Mouse (Mus musculus) urinary bladder, adult 2 months (tissue): Measurements from ENCODE around the gene Ubxn11. TPM values are rescaled to one million over a fixed set of nuclear protein-coding genes. Genes with fewer than 3 reads are reported as not detected.

Source experiments
- DNase-seq: peaks from one replicate; pipeline ENCODE4 v3.0.0; 2022; ENCODE audit warnings: low spot score
- polyA plus RNA-seq: library from polyadenylated mRNA; depleted of rRNA; stranded (reverse); fragments of >200 nt; gene quantifications from 2 replicates; pipeline ENCODE4 v1.2.3, GENCODE M21; 2012

The Ubxn11 gene
- polyA plus RNA-seq, 1 experiment = 4.2 TPM

GRCm38 (mm10) chr4:134118126-134118800 is 15.9 kb downstream of the Ubxn11 start:
- no peak for DNase-seq

DNA sequence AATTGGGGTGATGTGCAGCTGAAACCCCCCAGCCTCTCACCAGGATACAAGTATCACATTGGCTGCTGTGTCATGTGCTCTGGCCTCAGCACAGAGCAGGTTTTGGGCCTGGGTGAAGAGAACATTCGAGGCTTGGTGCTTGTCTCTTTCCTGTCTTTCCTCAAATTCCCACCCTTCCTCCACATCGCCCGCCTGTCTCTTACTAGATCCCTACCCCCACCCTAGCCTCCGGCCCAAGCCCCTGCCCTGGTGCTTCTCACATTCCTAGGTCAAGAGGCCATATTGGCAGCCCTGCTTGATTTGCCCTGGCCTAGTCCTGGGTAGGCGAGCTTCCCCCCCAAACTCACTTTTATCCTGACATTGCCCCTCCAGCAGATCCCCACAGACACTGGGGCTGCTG is 16.7 kb downstream of the Ubxn11 start:
- no peak for DNase-seq

- no peak for DNase-seq
These were observed 17.3 kb downstream of the Ubxn11 start for GRCm38 (mm10) chr4:134119644-134120043.

- DNase-seq = no peak
These were observed 17.9 kb downstream of the Ubxn11 start for GRCm38 (mm10) chr4:134120192-134120805.

DNA sequence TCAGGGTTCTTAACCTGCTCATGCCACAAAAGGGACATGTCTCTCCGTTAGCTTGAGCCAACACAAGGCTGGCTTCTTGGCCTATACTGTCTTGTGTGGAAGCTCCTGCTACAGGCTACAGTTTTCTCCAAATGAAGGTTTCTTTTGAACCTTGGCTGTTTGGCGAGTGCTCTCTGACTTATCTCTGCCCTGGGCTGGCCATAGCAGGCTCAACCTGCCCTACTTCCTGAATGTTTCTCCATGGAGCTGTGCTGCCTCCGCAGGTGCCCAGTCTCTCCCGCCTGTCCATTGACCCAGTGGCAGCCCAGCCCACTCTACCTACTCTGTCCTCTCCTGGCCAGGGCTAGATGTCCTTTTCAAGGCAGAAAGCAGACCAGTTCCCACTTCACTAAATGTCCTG is 18.5 kb downstream of the Ubxn11 start:
- no peak for DNase-seq

DNA sequence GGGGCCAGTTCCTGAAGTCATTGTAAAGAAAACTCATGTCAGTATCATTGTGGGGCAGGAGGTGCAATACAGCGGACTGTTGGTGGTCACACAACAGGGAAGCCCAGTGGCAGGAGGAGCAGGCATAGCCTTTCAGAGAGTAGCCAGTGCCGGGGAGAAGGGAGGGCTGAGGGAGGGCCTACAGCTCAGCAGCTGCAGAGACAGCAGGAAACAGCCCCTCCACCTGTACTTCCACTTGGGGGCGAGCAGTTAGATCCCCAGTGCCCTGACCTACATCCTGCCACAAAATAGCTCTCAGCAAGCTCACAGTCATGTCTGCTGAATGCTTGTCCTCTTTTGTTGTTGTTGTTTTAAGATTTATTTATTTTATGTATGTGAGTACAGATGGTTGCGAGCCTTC is 19.2 kb downstream of the Ubxn11 start:
- DNase-seq = no peak

- DNase-seq = no peak
These were observed 19.9 kb downstream of the Ubxn11 start for GRCm38 (mm10) chr4:134122281-134122680.

- no peak for DNase-seq
These were observed 20.8 kb downstream of the Ubxn11 start for GRCm38 (mm10) chr4:134123147-134123546.

- no peak for DNase-seq
These were observed 21.5 kb downstream of the Ubxn11 start for GRCm38 (mm10) chr4:134123680-134124551.

DNA sequence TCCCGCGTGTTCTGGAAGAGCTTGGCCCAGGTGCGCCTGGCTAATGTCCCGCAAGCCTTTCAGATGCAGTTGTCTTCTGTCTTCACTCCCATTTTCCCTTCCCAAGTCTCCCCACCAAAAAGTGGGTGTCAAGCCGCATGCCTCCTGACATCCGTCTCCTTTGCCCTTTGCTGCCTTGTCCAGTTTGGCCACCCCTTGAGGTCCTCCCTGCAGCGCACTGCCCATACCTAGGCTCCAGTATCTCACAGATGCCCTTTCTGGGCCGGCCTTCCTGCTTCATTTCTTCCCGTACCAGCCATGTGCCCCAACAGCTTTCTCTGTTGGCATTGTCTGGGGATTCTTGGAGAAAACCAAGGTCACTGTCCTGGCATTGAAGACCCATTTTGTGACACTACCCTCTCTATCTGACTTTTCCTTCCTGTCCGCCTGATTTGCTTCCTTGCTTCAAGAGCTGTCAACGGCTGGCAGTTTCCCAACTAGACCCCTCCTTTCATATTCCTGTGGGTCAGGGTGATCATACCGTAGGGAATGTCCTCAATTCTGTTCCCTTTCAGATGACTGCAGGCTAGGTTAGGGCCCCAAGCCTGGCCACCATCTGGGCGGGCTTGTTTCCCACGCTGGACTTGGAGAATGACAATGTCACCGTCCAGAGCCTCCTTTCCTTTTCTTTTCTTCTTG is 23.2 kb downstream of the Ubxn11 start:
- DNase-seq = peak; percentile 18

DNA sequence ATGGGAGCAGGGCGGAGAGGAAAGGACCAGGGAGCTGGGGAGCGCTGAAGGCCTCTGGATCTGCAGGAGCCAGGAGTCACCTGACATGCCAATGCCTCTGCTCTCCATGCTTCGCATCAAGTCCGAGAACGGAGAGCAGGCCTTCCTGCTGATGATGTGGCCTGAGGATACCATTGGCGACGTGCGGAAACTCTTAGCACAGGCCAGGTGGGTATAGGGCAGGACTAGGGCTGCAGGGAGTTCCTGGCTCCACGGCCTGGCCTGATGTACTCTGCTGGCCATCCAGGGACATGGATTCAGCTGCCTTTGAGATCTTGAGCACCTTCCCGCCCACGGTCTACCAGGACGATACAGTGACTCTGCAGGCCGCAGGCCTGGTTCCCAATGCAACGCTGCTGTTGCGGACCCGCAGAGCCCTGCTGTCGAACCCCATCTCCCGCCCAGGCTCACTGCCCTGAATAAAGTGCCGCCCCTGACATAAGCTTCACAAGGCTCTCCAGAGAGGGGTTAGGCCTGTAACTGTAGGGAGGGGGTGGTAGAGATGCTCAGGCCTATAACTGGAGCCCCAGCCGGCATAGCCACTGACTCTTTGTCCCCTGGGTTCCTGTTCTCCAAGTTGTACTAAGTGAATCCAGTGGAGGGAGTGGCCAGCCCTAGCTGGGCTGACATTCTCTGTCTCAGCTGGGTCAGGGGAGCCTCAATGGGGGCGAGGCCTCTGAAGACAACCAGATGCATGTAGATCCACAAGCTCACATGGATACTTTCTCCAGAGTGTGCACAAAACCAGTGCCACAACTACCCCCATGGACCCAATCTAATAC is 24.1 kb downstream of the Ubxn11 start:
- DNase-seq = no peak

DNA sequence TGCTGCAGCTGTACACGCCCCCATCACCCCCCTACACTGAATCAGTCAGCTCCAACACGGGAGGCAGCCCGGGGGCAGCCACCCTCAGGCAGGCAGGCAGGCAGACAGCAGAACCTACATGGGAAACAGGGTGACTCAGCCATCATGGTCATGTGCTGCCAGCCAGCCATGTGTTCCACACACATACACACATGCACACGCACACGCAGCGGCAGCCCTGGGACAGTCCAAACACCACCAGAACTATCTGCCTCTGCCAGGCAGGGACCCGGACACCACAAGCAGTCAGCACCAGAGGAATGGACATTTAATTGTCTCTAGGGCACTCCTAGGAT is 24.7 kb downstream of the Ubxn11 start:
- no peak for DNase-seq

DNA sequence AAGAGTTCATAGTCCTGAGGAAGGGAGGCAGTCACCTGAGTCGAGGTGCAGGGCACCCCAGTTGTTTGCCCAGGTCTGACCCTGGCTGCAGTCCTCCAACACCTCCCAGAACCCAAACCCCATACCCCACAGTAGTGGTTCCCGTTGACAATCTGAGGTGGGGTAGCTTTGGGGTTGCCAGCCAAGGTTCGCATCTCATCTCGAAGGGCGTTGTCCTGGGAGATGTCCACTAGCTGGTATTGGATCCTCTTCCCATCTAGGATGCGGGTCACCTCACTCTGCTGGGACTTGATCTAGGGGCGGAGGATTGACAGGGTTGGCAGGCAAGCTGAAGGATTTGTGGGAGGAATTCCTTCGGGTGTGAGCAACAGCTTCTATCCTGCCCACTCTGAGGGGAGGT is 25.4 kb downstream of the Ubxn11 start:
- DNase-seq = no peak

GRCm38 (mm10) chr4:134128221-134128982 is 26.0 kb downstream of the Ubxn11 start, which contains the start of gene Sh3bgrl3:
Gene Sh3bgrl3, minus strand, starts transcription at chr4:134128789.
- DNase-seq = peak; percentile 82

- DNase-seq = no peak
These were observed 26.6 kb downstream of the Ubxn11 start for GRCm38 (mm10) chr4:134128983-134129362.

GRCm38 (mm10) chr4:134129482-134129881 is 27.1 kb downstream of the Ubxn11 start:
- DNase-seq = no peak

- DNase-seq = no peak
These were observed 29.7 kb downstream of the Ubxn11 start for GRCm38 (mm10) chr4:134132117-134132516.

DNA sequence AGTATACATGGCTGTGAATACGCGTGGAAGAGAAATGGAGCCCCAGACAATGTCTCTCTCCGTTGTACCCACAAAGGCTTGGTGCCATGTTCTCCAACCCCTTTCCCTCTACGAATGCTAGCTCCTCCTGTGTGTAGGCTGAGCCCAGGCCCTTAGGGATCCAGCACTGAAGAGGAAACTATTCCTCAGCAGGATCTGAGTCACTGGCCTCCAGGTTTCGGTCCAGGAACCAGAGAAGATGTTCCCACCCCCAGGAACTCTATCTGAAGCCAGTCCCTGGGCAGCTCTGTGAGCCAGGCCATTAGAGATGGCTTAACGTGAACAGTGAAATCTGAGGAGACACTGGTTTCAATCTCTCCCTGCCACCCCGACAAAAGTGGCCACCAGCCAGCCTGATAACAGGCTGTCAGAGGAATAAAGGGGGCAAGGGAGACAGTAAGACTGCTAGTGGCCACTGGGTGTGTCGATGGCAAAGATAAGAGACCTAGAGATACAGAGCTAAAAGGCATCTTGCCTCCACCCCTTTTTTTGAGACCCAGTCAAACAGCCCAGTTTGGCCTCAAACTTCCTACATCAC is 30.2 kb downstream of the Ubxn11 start:
- DNase-seq = no peak

DNA sequence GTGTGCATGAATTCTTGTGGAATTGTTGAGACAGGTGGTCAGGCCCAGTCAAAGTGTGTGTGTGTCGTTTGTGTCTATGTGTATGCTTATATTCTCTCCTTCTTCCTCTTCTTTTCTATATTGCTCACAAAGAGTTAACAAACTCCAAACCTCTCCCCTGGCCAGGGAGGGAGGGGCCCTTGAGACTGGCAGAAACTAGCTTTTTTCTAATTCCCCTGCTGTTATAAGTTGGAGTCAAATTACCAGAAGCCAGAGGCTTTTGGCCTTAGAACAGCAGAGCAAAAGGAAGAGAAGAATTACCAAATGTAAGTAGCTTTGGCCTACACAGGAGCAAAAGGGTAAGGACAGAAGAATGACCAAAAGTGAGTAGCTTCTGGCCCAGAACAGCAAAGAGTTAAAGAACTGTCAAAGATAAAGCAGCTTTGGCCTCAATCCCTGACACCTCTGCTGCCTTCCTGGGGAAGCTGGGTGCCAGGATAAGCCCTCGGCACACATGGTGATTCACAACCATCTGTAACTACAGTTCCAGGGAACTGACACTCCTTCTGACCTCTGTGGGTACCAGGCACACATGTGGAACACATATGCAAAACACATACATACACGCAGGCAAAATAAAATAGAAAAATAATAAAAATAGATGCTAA is 34.0 kb downstream of the Ubxn11 start:
- no peak for DNase-seq

GRCm38 (mm10) chr4:134138857-134139256 is 36.5 kb downstream of the Ubxn11 start:
- DNase-seq = no peak
